Mouse (Mus musculus) testis, adult 2 months (tissue): ENCODE measurements at regions not wholly inside any gene's neighbourhood (a gene's known extent, or its start where the extent isn't known, plus 50 kb on each side); places are given as distances from the start of the nearest gene placed in this dataset.

Experiments used
- H3K27ac ChIP-seq: fragments of 200-500 bp; 2 replicates; pipeline ENCODE4 v1.5.1; 2012; ENCODE audit warnings: low read depth, low read length; ENCODE audit not compliant: control insufficient read depth, insufficient read depth
- H3K27me3 ChIP-seq: fragments of 200-500 bp; 2 replicates; pipeline ENCODE4 v1.6.1; 2012; ENCODE audit warnings: mild to moderate bottlenecking, low read length, moderate library complexity; ENCODE audit not compliant: control insufficient read depth, insufficient read depth
- H3K36me3 ChIP-seq: fragments of 200-500 bp; 2 replicates; pipeline ENCODE4 v1.6.1; 2012; ENCODE audit warnings: mild to moderate bottlenecking, low read length; ENCODE audit not compliant: control insufficient read depth, insufficient read depth
- H3K4me1 ChIP-seq: fragments of 200-500 bp; 2 replicates; pipeline ENCODE4 v1.6.1; 2012; ENCODE audit warnings: low read length; ENCODE audit not compliant: control insufficient read depth, insufficient read depth
- H3K4me3 ChIP-seq: fragments of 200-500 bp; 2 replicates; pipeline ENCODE4 v1.5.1; 2012; ENCODE audit warnings: low read depth, mild to moderate bottlenecking, low read length, moderate library complexity, mixed read lengths; ENCODE audit not compliant: control insufficient read depth
- CTCF ChIP-seq: fragments of 200-500 bp; IDR thresholded peaks from 2 replicates; pipeline ENCODE4 v1.5.1; 2012; ENCODE audit warnings: low read depth, mild to moderate bottlenecking, inconsistent platforms, low read length, moderate library complexity; ENCODE audit not compliant: control insufficient read depth, insufficient read depth, insufficient replicate concordance
- POLR2A ChIP-seq: fragments of 200-500 bp; IDR thresholded peaks from 2 replicates; pipeline ENCODE4 v1.6.1; 2012; ENCODE audit warnings: low read depth, mild to moderate bottlenecking, inconsistent platforms, low read length, moderate library complexity; ENCODE audit not compliant: control insufficient read depth

- no peaks in the 10 kb centered on the region for H3K36me3 ChIP-seq
- no peak overlapping the region for H3K27ac ChIP-seq
- H3K4me1 ChIP-seq = no peaks in the 10 kb centered on the region
- TF ChIP-seq POLR2A (no peak), CTCF (no peak)
- H3K27me3 ChIP-seq = no peaks in the 10 kb centered on the region
- no peak overlapping the region for H3K4me3 ChIP-seq
Observed at GRCm38 (mm10) chr15:72377201-72377600, 1457.2 kb upstream of the Gm6569 start.

- TF ChIP-seq CTCF = no peak
- no peak for TF ChIP-seq POLR2A
- H3K4me3 ChIP-seq = no peak overlapping the region
- no peaks in the 10 kb centered on the region for H3K36me3 ChIP-seq
- no peak overlapping the region for H3K27ac ChIP-seq
- H3K27me3 ChIP-seq = no peaks in the 10 kb centered on the region
- no peaks in the 10 kb centered on the region for H3K4me1 ChIP-seq
Observed at GRCm38 (mm10) chr15:72379291-72379690, 1455.1 kb upstream of the Gm6569 start.

- Histone ChIP-seq H3K27me3 (no peaks in the 10 kb centered on the region), H3K4me1 (no peaks in the 10 kb centered on the region), H3K36me3 (no peaks in the 10 kb centered on the region), H3K4me3 (no peak overlapping the region), H3K27ac (no peak overlapping the region)
- TF ChIP-seq CTCF (no peak), POLR2A (no peak)
Observed at GRCm38 (mm10) chr15:72381164-72381563, 1453.2 kb upstream of the Gm6569 start.

- TF ChIP-seq POLR2A (no peak), CTCF (no peak)
- Histone ChIP-seq H3K4me1 (no peaks in the 10 kb centered on the region), H3K4me3 (no peak overlapping the region), H3K36me3 (no peaks in the 10 kb centered on the region), H3K27ac (no peak overlapping the region), H3K27me3 (no peaks in the 10 kb centered on the region)
Observed at GRCm38 (mm10) chr15:72381744-72382143, 1452.6 kb upstream of the Gm6569 start.

DNA sequence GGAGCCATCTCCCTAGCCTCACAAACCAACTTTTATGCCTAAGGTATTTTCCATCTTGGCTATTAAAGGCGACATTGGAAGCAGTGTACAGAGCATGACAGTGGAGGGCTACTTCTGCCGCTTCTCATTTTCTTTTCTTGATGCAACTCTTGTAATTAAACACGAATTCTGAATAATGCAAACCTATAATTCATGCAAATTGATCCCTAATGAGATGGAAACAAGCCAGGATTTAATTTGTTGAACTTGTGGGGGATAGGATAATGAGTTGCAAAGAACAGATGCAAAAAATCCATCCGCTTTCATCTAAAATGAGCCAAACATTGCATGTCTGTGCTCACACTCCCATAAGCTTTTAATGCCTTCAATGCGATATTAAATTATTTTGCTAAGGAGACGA, 1451.8 kb upstream of the Gm6569 start:
- Histone ChIP-seq H3K27ac (no peak overlapping the region), H3K4me1 (no peaks in the 10 kb centered on the region), H3K36me3 (no peaks in the 10 kb centered on the region), H3K27me3 (no peaks in the 10 kb centered on the region), H3K4me3 (no peak overlapping the region)
- TF ChIP-seq POLR2A = no peak
- TF ChIP-seq CTCF = no peak

DNA sequence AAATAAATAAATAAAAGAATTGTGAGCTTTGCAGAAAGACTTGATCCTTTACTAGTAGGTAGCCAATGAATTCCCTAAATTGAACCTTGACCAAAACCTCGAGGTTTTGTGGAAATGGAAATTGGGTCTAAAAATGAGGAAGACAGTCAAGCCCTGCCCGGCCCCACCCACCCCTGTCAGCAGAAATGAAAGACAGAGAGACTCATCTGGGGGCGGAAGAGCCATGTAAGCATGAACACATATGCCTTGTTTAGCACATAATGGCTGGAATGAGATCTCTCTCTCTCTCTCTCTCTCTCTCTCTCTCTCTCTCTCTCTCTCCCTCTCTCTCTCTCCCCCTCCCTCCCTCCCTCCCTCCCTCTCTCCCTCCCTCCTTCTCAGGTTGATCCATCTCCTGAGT, 1451.3 kb upstream of the Gm6569 start:
- Histone ChIP-seq H3K36me3 (no peaks in the 10 kb centered on the region), H3K4me3 (no peak overlapping the region), H3K4me1 (no peaks in the 10 kb centered on the region), H3K27me3 (no peaks in the 10 kb centered on the region), H3K27ac (no peak overlapping the region)
- TF ChIP-seq POLR2A (no peak), CTCF (no peak)

DNA sequence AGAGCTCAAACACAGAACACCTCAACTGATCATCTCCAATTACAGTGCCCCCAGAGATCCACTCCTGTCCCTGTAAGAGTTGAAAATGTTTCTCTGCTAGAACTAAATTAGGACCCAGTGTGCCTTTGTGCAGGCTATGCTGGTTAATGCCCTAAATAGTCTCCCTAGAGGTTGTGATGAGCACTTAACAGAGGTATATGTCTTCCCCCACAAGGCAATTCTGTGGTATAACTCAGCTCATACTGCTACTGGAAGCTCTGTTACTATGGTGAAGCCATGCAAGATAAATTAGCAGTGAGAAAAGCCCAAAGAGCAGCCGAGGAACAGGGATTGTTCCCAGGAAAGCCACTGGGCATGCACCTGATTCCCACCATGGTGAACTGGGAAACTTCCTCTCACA, 1450.9 kb upstream of the Gm6569 start:
- TF ChIP-seq POLR2A (no peak), CTCF (no peak)
- Histone ChIP-seq H3K27ac (no peak overlapping the region), H3K4me3 (no peak overlapping the region), H3K27me3 (no peaks in the 10 kb centered on the region), H3K36me3 (no peaks in the 10 kb centered on the region), H3K4me1 (no peaks in the 10 kb centered on the region)

GRCm38 (mm10) chr15:72393226-72393625, 1441.1 kb upstream of the Gm6569 start:
- H3K4me3 ChIP-seq = no peak overlapping the region
- H3K27me3 ChIP-seq = no peaks in the 10 kb centered on the region
- H3K27ac ChIP-seq = no peak overlapping the region
- H3K36me3 ChIP-seq = no peaks in the 10 kb centered on the region
- H3K4me1 ChIP-seq = no peaks in the 10 kb centered on the region
- TF ChIP-seq CTCF = no peak
- no peak for TF ChIP-seq POLR2A
